Mouse (Mus musculus) kidney, embryonic 15.5 days (tissue): ENCODE data around the gene Olfr924. TPM values are rescaled to one million over a fixed set of nuclear protein-coding genes. Genes with fewer than 3 reads are reported as not detected.
"Not testable (repeated sequence)": the region's sequence is repeated elsewhere in the genome, so short reads cannot be mapped to it uniquely, and the experiment has no call there.

Experiments used
- ATAC-seq: fragments of 200-750 bp; cut with Nextera tagmentation; replicated peaks from 2 replicates; pipeline ENCODE4 v1.8.0; 2017; ENCODE audit warnings: moderate TSS enrichment; ENCODE audit not compliant: low FRiP score
- H3K27ac ChIP-seq: fragments of 300-500 bp; sonication (generic); 2 replicates; pipeline ENCODE4 v1.5.1; 2015; ENCODE audit warnings: mild to moderate bottlenecking, inconsistent platforms
- H3K27me3 ChIP-seq: fragments of 300-500 bp; sonication (generic); 2 replicates; pipeline ENCODE4 v1.6.1; 2015; ENCODE audit warnings: inconsistent platforms
- H3K36me3 ChIP-seq: fragments of 300-500 bp; sonication (generic); 2 replicates; pipeline ENCODE4 v1.6.1; 2015; ENCODE audit warnings: inconsistent platforms
- H3K4me1 ChIP-seq: fragments of 300-500 bp; sonication (generic); 2 replicates; pipeline ENCODE4 v1.6.1; 2015; ENCODE audit warnings: inconsistent platforms
- H3K4me2 ChIP-seq: fragments of 300-500 bp; sonication (generic); 2 replicates; pipeline ENCODE4 v1.6.1; 2015; ENCODE audit warnings: moderate library complexity, mild to moderate bottlenecking, inconsistent platforms
- H3K4me3 ChIP-seq: fragments of 300-500 bp; sonication (generic); replicated peaks from 2 replicates; pipeline ENCODE4 v1.5.1; 2015; ENCODE audit warnings: mild to moderate bottlenecking, inconsistent platforms
- H3K9ac ChIP-seq: fragments of 300-500 bp; sonication (generic); 2 replicates; pipeline ENCODE4 v1.6.1; 2015; ENCODE audit warnings: mild to moderate bottlenecking, inconsistent platforms
- H3K9me3 ChIP-seq: fragments of 300-500 bp; sonication (generic); replicated peaks from 2 replicates; pipeline ENCODE4 v1.6.1; 2016; ENCODE audit warnings: inconsistent platforms
- WGBS: fragments of 180-500 bp; shearing (Covaris S2); methylation state at CpG from one replicate; pipeline ENCODE4 v1.1.7; 2015; ENCODE audit warnings: mixed read lengths; 5-methylcytosine and 5-hydroxymethylcytosine counted together
- polyA plus RNA-seq: library from polyadenylated mRNA; unstranded; fragments of >200 nt; fragmentation: Nextera tagmentation; extraction: Ambion mirVana; gene quantifications from 2 replicates; pipeline ENCODE4 v1.2.1, GENCODE M21; 2015

The Olfr924 gene
- polyA plus RNA-seq = not detected in 2 replicates

DNA sequence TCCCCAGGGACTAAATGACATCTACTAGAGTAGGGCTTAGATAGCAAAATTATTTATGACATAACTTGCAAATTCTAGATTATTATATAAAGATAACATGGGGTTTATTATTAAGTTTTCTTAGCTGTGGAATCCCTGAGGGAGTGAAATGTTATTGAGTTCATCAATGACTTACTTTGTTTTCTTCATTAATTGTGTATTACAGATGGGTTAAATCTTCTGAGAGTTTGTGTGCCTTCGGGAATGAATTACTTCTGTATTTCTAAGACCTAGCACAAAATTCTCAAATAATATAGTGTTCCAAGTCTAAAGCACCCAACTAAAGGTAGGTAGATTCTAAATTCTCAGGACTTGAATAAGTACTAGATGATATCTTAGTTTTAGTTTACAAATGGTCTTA is at the start of gene Olfr924:
Olfr924 (plus strand) TSS at position 301 of the 400 bp plus-strand sequence.
- no peak within 1 kb of the TSS for H3K9ac ChIP-seq
- ATAC-seq = no peak
- H3K4me1 ChIP-seq = no peaks in the 10 kb centered on the region
- H3K36me3 ChIP-seq = no peaks in the 10 kb centered on the region
- H3K4me3 ChIP-seq = no peak within 1 kb of the TSS
- no peaks in the 10 kb centered on the region for H3K27me3 ChIP-seq
- no peaks in the 10 kb centered on the region for H3K9me3 ChIP-seq
- WGBS = 100% methylated on average over 1 of the region's 1 CpGs
- H3K27ac ChIP-seq = no peak within 1 kb of the TSS
- H3K4me2 ChIP-seq = no peak within 1 kb of the TSS

DNA sequence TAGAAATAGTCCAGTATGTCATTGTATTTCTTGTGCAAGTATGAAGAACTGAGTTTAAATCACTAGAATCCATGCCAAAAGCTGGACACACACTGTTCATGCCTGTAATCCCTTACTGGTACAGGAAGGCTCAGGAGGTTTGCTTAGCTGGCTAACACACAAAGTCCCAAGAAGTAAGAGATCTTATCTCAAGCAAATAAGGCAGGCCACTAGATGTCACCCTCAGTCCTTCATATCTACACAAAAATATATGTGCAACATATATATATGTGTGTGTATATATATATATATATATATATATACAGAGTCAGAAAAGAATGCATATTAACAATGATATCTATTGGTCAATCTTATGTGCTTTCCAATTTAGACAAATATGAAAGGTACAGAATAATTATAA is 38.6 kb upstream of the Olfr924 start:
- no peak for ATAC-seq
- Histone ChIP-seq H3K4me1 (no peaks in the 10 kb centered on the region), H3K4me3 (no peak overlapping the region), H3K27me3 (no peaks in the 10 kb centered on the region), H3K9ac (no peak overlapping the region), H3K27ac (no peak overlapping the region), H3K36me3 (no peaks in the 10 kb centered on the region), H3K9me3 (no peaks in the 10 kb centered on the region), H3K4me2 (no peak overlapping the region)

DNA sequence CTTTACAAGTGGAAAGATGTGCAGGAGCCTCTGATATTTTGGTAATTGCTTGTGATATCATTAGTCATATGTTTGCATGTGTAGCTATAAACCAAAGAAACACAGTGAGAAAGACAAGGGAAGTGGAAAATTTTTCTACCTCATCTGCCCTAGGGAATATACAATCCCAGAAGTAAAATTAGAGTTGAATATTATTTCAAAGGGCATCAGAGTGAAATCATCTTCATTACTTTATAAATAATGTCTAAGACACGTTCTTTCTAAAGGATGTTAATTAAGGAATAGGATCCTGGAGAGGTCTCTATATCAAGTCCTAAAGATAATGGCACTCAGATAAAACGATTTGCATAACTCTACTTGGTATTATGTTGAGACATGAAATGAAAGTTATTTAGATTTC is 29.9 kb upstream of the Olfr924 start, which contains the start of gene Olfr922:
Olfr922 (plus strand) TSS at position 301 of the 400 bp plus-strand sequence.
- H3K27ac ChIP-seq = no peak within 1 kb of the TSS
- no peaks in the 10 kb centered on the region for H3K27me3 ChIP-seq
- no peak within 1 kb of the TSS for H3K9ac ChIP-seq
- ATAC-seq = no peak
- H3K4me2 ChIP-seq = no peak within 1 kb of the TSS
- 72% methylated on average over 2 of the region's 2 CpGs for WGBS
- no peak within 1 kb of the TSS for H3K4me3 ChIP-seq
- no peaks in the 10 kb centered on the region for H3K4me1 ChIP-seq
- no peaks in the 10 kb centered on the region for H3K9me3 ChIP-seq
- H3K36me3 ChIP-seq = no peaks in the 10 kb centered on the region

DNA sequence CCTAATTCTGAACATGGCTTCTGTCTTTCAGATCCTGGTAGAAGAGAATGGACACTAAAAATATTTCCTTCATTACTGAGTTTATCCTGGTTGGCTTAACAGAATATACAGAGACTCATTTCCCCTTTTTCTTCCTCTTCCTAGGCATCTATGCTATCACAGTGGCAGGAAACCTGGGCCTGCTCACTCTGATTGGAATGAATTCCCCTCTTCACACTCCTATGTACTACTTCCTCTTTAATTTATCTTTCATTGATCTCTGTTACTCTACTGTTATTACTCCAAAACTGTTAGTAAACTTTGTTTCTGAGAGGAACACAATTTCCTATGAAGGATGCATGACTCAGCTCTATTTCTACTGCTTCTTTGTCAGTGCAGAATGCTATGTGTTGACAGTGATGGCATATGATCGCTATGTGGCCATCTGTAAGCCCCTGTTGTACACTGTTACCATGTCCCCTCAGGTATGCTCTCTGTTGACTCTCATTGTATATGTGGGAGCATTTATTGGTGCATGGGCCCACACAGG is 28.7 kb upstream of the Olfr924 start:
- no peaks in the 10 kb centered on the region for H3K27me3 ChIP-seq
- H3K9me3 ChIP-seq = no peaks in the 10 kb centered on the region
- no peaks in the 10 kb centered on the region for H3K36me3 ChIP-seq
- no peak overlapping the region for H3K4me2 ChIP-seq
- 88% methylated on average over 1 of the region's 1 CpGs for WGBS
- H3K4me1 ChIP-seq = no peaks in the 10 kb centered on the region
- H3K9ac ChIP-seq = no peak overlapping the region
- H3K27ac ChIP-seq = no peak overlapping the region
- ATAC-seq = no peak
- no peak overlapping the region for H3K4me3 ChIP-seq

DNA sequence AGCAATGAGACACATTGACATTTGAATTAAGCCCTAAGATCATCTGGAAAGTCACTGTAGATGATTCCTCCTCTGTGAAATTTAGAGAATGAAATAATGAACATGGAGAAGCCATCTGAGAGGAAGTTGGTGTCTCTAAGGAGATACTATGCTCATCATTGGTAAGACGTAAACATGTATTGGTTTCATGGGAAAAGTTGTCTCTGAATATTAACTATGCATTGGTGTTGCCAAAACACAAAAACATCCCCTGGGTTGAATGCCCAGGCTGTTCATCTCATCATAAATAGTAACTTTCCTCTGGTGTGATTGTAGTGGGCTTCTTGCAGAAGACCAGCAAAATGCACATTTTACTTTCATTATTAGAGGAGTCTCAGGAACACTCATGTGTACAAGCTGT is 18.0 kb upstream of the Olfr924 start, which contains the start of gene Olfr923:
Olfr923 (plus strand) TSS at position 301 of the 400 bp plus-strand sequence.
- 87% methylated on average over 1 of the region's 1 CpGs for WGBS
- no peak within 1 kb of the TSS for H3K9ac ChIP-seq
- no peaks in the 10 kb centered on the region for H3K36me3 ChIP-seq
- no peak for ATAC-seq
- H3K4me1 ChIP-seq = no peaks in the 10 kb centered on the region
- H3K4me2 ChIP-seq = no peak within 1 kb of the TSS
- H3K9me3 ChIP-seq = no peaks in the 10 kb centered on the region
- H3K27me3 ChIP-seq = no peaks in the 10 kb centered on the region
- H3K27ac ChIP-seq = no peak within 1 kb of the TSS
- H3K4me3 ChIP-seq = no peak within 1 kb of the TSS

DNA sequence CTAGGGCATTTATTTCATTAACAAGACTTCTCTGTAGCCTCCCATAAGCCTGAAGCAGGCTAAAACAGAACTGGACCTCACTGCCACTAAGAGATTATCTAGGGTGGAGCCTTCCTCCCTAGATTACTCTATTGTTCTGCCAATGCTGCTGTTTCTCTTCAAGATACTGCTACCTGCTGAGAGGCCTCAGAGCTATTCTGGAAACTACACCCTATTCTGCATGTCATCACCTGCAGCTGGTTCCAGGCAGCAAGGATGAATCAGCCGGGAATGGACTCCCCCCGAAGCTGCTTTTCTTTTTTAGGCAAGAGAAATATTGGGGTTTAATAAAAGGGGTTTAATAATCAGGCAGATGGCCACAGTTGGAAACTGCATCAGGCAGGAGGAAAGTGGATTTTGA is 11.2 kb upstream of the Olfr924 start:
- no peak for ATAC-seq
- 74% methylated on average over 2 of the region's 2 CpGs for WGBS
- no peaks in the 10 kb centered on the region for H3K27me3 ChIP-seq
- no peak overlapping the region for H3K27ac ChIP-seq
- H3K4me2 ChIP-seq = no peak overlapping the region
- no peak overlapping the region for H3K4me3 ChIP-seq
- H3K9ac ChIP-seq = no peak overlapping the region
- H3K9me3 ChIP-seq = no peaks in the 10 kb centered on the region
- no peaks in the 10 kb centered on the region for H3K36me3 ChIP-seq
- H3K4me1 ChIP-seq = no peaks in the 10 kb centered on the region

DNA sequence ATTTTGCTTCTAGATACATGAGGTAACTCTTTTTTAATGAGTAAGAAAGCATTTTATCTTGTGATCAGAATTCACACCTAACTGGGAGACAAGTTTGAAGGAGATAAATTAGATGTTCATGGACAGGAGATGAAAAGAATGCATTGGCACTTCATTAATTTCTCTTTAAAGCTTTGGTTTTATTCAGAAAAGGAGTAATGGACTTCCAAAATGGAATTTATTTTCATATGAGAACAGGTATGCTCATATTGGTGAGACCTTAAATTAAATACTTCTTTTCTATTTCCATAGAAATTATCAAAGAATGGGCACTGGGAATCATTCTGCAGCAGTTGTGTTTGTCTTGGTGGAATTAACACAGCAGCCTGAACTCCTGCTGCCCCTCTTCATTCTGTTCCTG is 10.5 kb downstream of the Olfr924 start, which contains the start of gene Olfr26:
Olfr26 (plus strand) TSS at position 301 of the 400 bp plus-strand sequence.
- H3K4me3 ChIP-seq = no peak within 1 kb of the TSS
- H3K27me3 ChIP-seq = no peaks in the 10 kb centered on the region
- no peaks in the 10 kb centered on the region for H3K36me3 ChIP-seq
- no peak within 1 kb of the TSS for H3K9ac ChIP-seq
- H3K9me3 ChIP-seq = no peaks in the 10 kb centered on the region
- no peak within 1 kb of the TSS for H3K27ac ChIP-seq
- no peak within 1 kb of the TSS for H3K4me2 ChIP-seq
- no peak for ATAC-seq
- H3K4me1 ChIP-seq = no peaks in the 10 kb centered on the region

DNA sequence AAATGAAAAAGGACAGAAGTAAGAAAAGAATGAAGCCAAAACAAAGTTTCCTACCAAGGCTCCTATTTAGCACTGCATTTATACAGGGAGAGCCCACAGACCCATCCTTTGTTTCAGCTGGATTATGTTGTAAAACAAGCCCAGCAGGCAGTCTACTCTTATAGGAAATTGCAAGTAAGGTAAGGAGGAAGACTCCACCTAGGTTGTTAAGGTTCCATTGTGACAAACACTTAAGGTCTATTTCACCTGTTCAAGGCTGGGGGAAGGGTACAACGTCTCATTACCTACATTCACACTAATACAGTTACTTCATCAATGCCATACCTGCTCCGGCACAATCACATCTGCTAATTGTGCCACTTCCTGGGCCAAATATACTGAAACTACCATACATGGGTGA is 30.6 kb downstream of the Olfr924 start:
- not testable (repeated sequence) for H3K36me3 ChIP-seq, H3K4me2 ChIP-seq, H3K9me3 ChIP-seq, H3K4me3 ChIP-seq, H3K4me1 ChIP-seq, ATAC-seq, H3K27me3 ChIP-seq, H3K27ac ChIP-seq, H3K9ac ChIP-seq
- WGBS = 41% methylated on average over 2 of the region's 2 CpGs

DNA sequence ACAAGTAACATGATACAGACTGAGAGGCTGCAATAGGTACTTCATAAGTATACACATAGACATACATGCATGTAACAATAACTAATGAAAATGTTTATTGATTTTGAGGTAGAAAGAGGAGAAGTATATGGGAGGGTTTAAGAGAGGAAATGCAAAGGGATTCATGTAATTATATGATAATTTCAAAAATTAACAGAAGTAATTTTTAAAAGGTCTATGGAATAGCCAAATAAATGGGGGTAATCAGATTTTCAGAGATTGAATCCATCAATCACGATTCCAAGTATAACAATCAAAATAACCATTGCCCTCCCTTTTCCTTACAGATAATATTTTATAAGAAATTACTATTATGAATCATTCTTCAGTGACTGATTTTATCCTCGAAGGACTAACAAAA is 32.6 kb downstream of the Olfr924 start, which contains the start of gene Olfr926:
Olfr926 (plus strand) TSS at position 301 of the 400 bp plus-strand sequence.
- H3K36me3 ChIP-seq = no peaks in the 10 kb centered on the region
- 79% methylated on average over 2 of the region's 2 CpGs for WGBS
- no peaks in the 10 kb centered on the region for H3K27me3 ChIP-seq
- H3K9ac ChIP-seq = no peak within 1 kb of the TSS
- H3K27ac ChIP-seq = no peak within 1 kb of the TSS
- H3K9me3 ChIP-seq = 0 out of 2 replicates have a peak, but pooled peaks cover 7% of the 10 kb centered on the region
- H3K4me2 ChIP-seq = no peak within 1 kb of the TSS
- no peak within 1 kb of the TSS for H3K4me3 ChIP-seq
- H3K4me1 ChIP-seq = no peaks in the 10 kb centered on the region
- ATAC-seq = no peak

Other genes starting within 250 kb of the Olfr924 start
- not detected in 2 replicates for gene Olfr914, start 239.3 kb upstream of the Olfr924 start, polyA plus RNA-seq
- gene Olfr916, start 184.6 kb upstream of the Olfr924 start, polyA plus RNA-seq = not detected in 2 replicates
- not detected in 2 replicates for gene Olfr917, start 178.6 kb upstream of the Olfr924 start, polyA plus RNA-seq
- not detected in 2 replicates for gene Olfr918, start 169.8 kb upstream of the Olfr924 start, polyA plus RNA-seq
- not detected in 2 replicates for gene Olfr919, start 140.8 kb upstream of the Olfr924 start, polyA plus RNA-seq
- 17.2 and 21.2 TPM in 2 replicates for gene Vwa5a, start 126.2 kb upstream of the Olfr924 start, polyA plus RNA-seq
- gene Olfr920, start 92.2 kb upstream of the Olfr924 start, polyA plus RNA-seq = 0.03 TPM in 1 of 2 replicates, not detected in the other
- not detected in 2 replicates for gene Olfr921, start 71.4 kb upstream of the Olfr924 start, polyA plus RNA-seq
- not detected in 2 replicates for gene Olfr922, start 29.8 kb upstream of the Olfr924 start, polyA plus RNA-seq
- gene Olfr923, start 17.9 kb upstream of the Olfr924 start, polyA plus RNA-seq = not detected in 2 replicates
- not detected in 2 replicates for gene Olfr26, start 10.6 kb downstream of the Olfr924 start, polyA plus RNA-seq
- gene Olfr926, start 32.7 kb downstream of the Olfr924 start, polyA plus RNA-seq = not detected in 2 replicates
- not detected in 2 replicates for gene Olfr930, start 85.4 kb downstream of the Olfr924 start, polyA plus RNA-seq
- gene Olfr933, start 127.9 kb downstream of the Olfr924 start, polyA plus RNA-seq = not detected in 2 replicates
- gene Olfr934, start 143.9 kb downstream of the Olfr924 start, polyA plus RNA-seq = not detected in 2 replicates
- not detected in 2 replicates for gene Olfr935, start 155.2 kb downstream of the Olfr924 start, polyA plus RNA-seq
- not detected in 2 replicates for gene Olfr146, start 178.9 kb downstream of the Olfr924 start, polyA plus RNA-seq
- not detected in 2 replicates for gene Olfr937, start 220.5 kb downstream of the Olfr924 start, polyA plus RNA-seq
- not detected in 2 replicates for gene Olfr938, start 234.4 kb downstream of the Olfr924 start, polyA plus RNA-seq